Mouse (Mus musculus) forebrain, embryonic 11.5 days (tissue): ENCODE data around the gene Gm47995. TPM values are rescaled to one million over a fixed set of nuclear protein-coding genes. Genes with fewer than 3 reads are reported as not detected.

Experiments
- ATAC-seq: fragments of 200-750 bp; cut with Nextera tagmentation; replicated peaks from 2 replicates; pipeline ENCODE4 v1.8.0; 2017; ENCODE audit warnings: moderate TSS enrichment; ENCODE audit not compliant: low FRiP score
- DNase-seq: peaks from one replicate; pipeline ENCODE4 v3.0.0-alpha.2; 2017; ENCODE audit warnings: low spot score
- H3K27ac ChIP-seq: fragments of 300-500 bp; sonication (generic); 2 replicates; pipeline ENCODE4 v1.5.1; 2014; ENCODE audit warnings: low read depth, low read length
- H3K27me3 ChIP-seq: fragments of 300-500 bp; sonication (generic); 2 replicates; pipeline ENCODE4 v1.6.1; 2014; ENCODE audit warnings: mild to moderate bottlenecking, low read length, mixed read lengths; ENCODE audit not compliant: control insufficient read depth, insufficient read depth
- H3K36me3 ChIP-seq: fragments of 300-500 bp; sonication (generic); 2 replicates; pipeline ENCODE4 v1.6.1; 2014; ENCODE audit warnings: mild to moderate bottlenecking, low read length, moderate library complexity, mixed read lengths; ENCODE audit not compliant: control insufficient read depth, insufficient read depth
- H3K4me1 ChIP-seq: fragments of 300-500 bp; sonication (generic); replicated peaks from 2 replicates; pipeline ENCODE4 v1.6.1; 2014; ENCODE audit warnings: low read length, mixed read lengths; ENCODE audit not compliant: control insufficient read depth, insufficient read depth
- H3K4me2 ChIP-seq: fragments of 300-500 bp; sonication (generic); 2 replicates; pipeline ENCODE4 v1.6.1; 2014; ENCODE audit warnings: low read depth, mild to moderate bottlenecking, low read length, moderate library complexity, mixed read lengths; ENCODE audit not compliant: severe bottlenecking
- H3K4me3 ChIP-seq: fragments of 300-500 bp; sonication (generic); 2 replicates; pipeline ENCODE4 v1.5.1; 2014; ENCODE audit warnings: low read depth, low read length
- H3K9ac ChIP-seq: fragments of 300-500 bp; sonication (generic); 2 replicates; pipeline ENCODE4 v1.6.1; 2014; ENCODE audit warnings: low read length
- H3K9me3 ChIP-seq: fragments of 300-500 bp; sonication (generic); 2 replicates; pipeline ENCODE4 v1.6.1; 2016; ENCODE audit warnings: low read length, mixed read lengths; ENCODE audit not compliant: control insufficient read depth
- WGBS: fragments of 180-500 bp; shearing (Covaris S2); extraction: QIAGEN DNeasy Blood & Tissue Kit; methylation state at CpG from one replicate; pipeline ENCODE4 v1.1.7; 2014; 5-methylcytosine and 5-hydroxymethylcytosine counted together
- polyA plus RNA-seq: library from polyadenylated mRNA; unstranded; fragments of >200 nt; fragmentation: Nextera tagmentation; extraction: Ambion mirVana; gene quantifications from 2 replicates; pipeline ENCODE4 v1.2.1, GENCODE M21; 2014

The Gm47995 gene
- polyA plus RNA-seq, 1 experiment from 2014 or later = not detected

GRCm38 (mm10) chr1:151215985-151216384 is 17.7 kb downstream of the Gm47995 start:
- Histone ChIP-seq H3K27me3 (no peaks in the 10 kb centered on the region), H3K9ac (no peak overlapping the region), H3K9me3 (no peaks in the 10 kb centered on the region), H3K4me3 (no peak overlapping the region), H3K4me2 (no peak overlapping the region), H3K4me1 (no peaks in the 10 kb centered on the region), H3K36me3 (no peaks in the 10 kb centered on the region), H3K27ac (no peak overlapping the region)
- DNase-seq (no peak), ATAC-seq (no peak)
- 80% methylated on average over 1 of the region's 1 CpGs for WGBS

GRCm38 (mm10) chr1:151216417-151216816 is 18.2 kb downstream of the Gm47995 start:
- ATAC-seq (no peak), DNase-seq (no peak)
- Histone ChIP-seq H3K4me3 (no peak overlapping the region), H3K36me3 (no peaks in the 10 kb centered on the region), H3K27ac (no peak overlapping the region), H3K27me3 (no peaks in the 10 kb centered on the region), H3K4me2 (no peak overlapping the region), H3K9me3 (no peaks in the 10 kb centered on the region), H3K9ac (no peak overlapping the region), H3K4me1 (no peaks in the 10 kb centered on the region)
- WGBS = 68% methylated on average over 3 of the region's 3 CpGs

- WGBS = 91% methylated on average over 5 of the region's 5 CpGs
- Histone ChIP-seq H3K27ac (no peak overlapping the region), H3K27me3 (no peaks in the 10 kb centered on the region), H3K4me3 (no peak overlapping the region), H3K4me2 (no peak overlapping the region), H3K9me3 (no peaks in the 10 kb centered on the region), H3K36me3 (no peaks in the 10 kb centered on the region), H3K4me1 (no peaks in the 10 kb centered on the region), H3K9ac (no peak overlapping the region)
- DNase-seq (no peak), ATAC-seq (no peak)
These were observed 20.8 kb downstream of the Gm47995 start for GRCm38 (mm10) chr1:151219045-151219444.

GRCm38 (mm10) chr1:151220098-151220497 is 21.9 kb downstream of the Gm47995 start:
- Histone ChIP-seq H3K4me1 (no peaks in the 10 kb centered on the region), H3K27ac (no peak overlapping the region), H3K4me2 (no peak overlapping the region), H3K36me3 (no peaks in the 10 kb centered on the region), H3K9me3 (no peaks in the 10 kb centered on the region), H3K27me3 (no peaks in the 10 kb centered on the region), H3K4me3 (no peak overlapping the region), H3K9ac (no peak overlapping the region)
- ATAC-seq = no peak
- 69% methylated on average over 7 of the region's 7 CpGs for WGBS
- no peak for DNase-seq

GRCm38 (mm10) chr1:151222561-151223267 is 24.5 kb downstream of the Gm47995 start:
- 88% methylated on average over 10 of the region's 10 CpGs for WGBS
- Histone ChIP-seq H3K36me3 (no peaks in the 10 kb centered on the region), H3K4me1 (no peaks in the 10 kb centered on the region), H3K4me3 (no peak overlapping the region), H3K9ac (no peak overlapping the region), H3K27ac (no peak overlapping the region), H3K27me3 (no peaks in the 10 kb centered on the region), H3K9me3 (no peaks in the 10 kb centered on the region), H3K4me2 (no peak overlapping the region)
- ATAC-seq = no peak
- DNase-seq = no peak

- no peak for DNase-seq
These were observed 25.1 kb downstream of the Gm47995 start for GRCm38 (mm10) chr1:151223377-151223776.

GRCm38 (mm10) chr1:151224536-151224935 is 26.3 kb downstream of the Gm47995 start:
- no peaks in the 10 kb centered on the region for H3K9me3 ChIP-seq
- 93% methylated on average over 1 of the region's 1 CpGs for whole genome bisulfite sequencing

More at GRCm38 (mm10) chr1:151223377-151223776, 25.1 kb downstream of the Gm47995 start:
- no peaks in the 10 kb centered on the region for H3K4me1 ChIP-seq
- no peak overlapping the region for H3K4me2 ChIP-seq
- no peaks in the 10 kb centered on the region for H3K27me3 ChIP-seq
- H3K9ac ChIP-seq = no peak overlapping the region
- 81% methylated on average over 1 of the region's 1 CpGs for WGBS
- no peak for ATAC-seq
- H3K4me3 ChIP-seq = no peak overlapping the region
- H3K27ac ChIP-seq = no peak overlapping the region
- H3K36me3 ChIP-seq = no peaks in the 10 kb centered on the region
- H3K9me3 ChIP-seq = no peaks in the 10 kb centered on the region

GRCm38 (mm10) chr1:151227506-151227905 is 29.3 kb downstream of the Gm47995 start:
- H3K9me3 ChIP-seq = no peaks in the 10 kb centered on the region
- H3K9ac ChIP-seq = no peak overlapping the region
- no peak for ATAC-seq
- DNase-seq = no peak
- no peaks in the 10 kb centered on the region for H3K4me1 ChIP-seq
- no peaks in the 10 kb centered on the region for H3K36me3 ChIP-seq
- H3K27ac ChIP-seq = no peak overlapping the region
- no peaks in the 10 kb centered on the region for H3K27me3 ChIP-seq
- 85% methylated on average over 8 of the region's 8 CpGs for WGBS
- no peak overlapping the region for H3K4me2 ChIP-seq
- H3K4me3 ChIP-seq = no peak overlapping the region

More at GRCm38 (mm10) chr1:151224536-151224935, 26.3 kb downstream of the Gm47995 start:
- no peaks in the 10 kb centered on the region for H3K27me3 ChIP-seq
- no peak overlapping the region for H3K4me3 ChIP-seq
- H3K36me3 ChIP-seq = no peaks in the 10 kb centered on the region
- no peak overlapping the region for H3K9ac ChIP-seq
- H3K4me1 ChIP-seq = no peaks in the 10 kb centered on the region
- H3K4me2 ChIP-seq = no peak overlapping the region
- DNase-seq (no peak), ATAC-seq (no peak)
- H3K27ac ChIP-seq = no peak overlapping the region
